Mouse (Mus musculus): Measurements from ENCODE around the gene Gm20518.

Gm20518 gene

DNA sequence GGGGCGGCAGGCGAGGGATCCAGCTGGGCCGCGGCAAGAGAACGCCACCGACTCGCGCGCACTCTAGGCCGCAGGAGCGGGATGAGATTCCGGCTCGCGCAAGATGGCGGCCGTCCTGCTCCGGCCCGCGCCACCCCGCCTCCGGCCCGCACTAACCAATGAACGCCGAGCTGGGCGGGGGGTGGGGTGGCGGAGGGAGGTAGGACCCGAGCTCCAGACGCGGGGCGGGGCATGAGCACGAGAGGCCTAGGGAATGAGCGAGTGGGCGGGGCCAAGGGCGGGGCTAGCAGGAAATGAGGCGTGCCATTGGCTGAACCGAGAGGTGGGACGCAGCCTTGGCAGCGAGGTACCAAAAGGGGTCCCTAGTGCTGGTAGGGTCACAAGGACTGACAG, at the start of gene Gm20518:
Gene Gm20518, minus strand, starts transcription at position 105 of the 393 bp plus-strand sequence.
- in situ Hi-C loops (cut with MboI, MseI): no loop called here

DNA sequence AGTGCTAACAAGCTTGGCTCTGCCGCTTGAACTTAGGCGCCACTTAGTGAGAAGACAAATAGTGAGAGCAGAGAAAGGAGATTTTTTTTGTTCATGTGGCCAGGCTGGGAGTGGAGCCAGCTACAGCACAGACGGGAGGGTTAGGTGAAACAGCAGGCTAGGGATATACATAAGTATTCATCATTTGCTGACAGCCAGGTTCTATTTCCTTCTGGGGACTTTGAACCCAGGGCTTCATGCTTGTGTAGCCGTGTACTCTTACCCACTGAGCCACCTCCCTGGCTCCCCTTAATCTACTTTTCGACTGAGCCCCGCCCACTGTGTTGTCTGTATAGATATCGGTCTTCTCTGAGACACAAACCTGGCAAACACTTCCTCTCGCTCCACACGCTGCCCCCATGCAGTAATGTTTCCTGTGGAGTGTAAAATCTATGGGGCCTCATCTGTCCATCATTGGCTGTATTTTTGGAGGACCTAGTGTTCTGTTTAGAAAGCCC, 47.8 kb upstream of the Gm20518 start:
- in situ Hi-C loops (cut with MboI, MseI): no loop called here

DNA sequence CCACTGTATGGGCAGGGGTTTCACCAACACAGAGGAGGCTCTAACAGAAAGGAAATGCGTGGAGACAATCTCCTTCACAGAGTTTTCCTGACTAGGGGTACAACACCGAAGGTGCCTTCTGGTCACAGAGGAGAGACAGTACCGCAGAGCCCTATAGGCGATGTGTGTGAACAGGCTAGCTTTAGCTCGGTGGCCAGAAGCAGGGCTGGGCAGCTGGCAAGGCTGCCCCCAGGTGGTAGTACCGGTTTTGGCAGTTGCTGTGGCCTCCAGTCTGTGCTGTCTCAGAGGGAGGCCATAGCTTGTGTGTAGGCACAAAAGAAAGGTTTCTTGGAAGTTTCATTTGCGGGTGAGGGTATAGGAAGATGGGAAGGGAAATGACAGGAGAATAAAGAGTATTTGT, 47.4 kb upstream of the Gm20518 start:
- in situ Hi-C loops (cut with MboI, MseI): no loop called here

DNA sequence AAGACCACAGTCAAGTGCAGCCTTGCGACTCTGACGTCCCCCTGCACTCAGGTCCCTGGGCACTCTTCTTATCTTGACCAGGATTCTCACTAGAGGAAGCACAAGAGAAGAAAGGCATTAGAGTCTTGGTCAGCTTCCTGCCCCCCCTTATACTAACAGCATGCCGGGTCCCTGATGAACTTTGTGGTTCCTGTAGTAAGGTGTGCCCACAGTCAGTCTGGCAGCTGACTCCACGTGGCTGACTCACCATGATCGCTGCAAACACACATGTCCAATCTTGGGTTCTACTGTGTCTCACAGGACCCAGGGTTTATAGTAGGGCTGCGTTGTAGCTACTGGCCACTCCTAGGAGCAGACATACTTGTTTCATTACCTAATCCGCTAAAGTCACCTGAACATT, 46.7 kb upstream of the Gm20518 start:
- in situ Hi-C loops (cut with MboI, MseI): no loop called here

DNA sequence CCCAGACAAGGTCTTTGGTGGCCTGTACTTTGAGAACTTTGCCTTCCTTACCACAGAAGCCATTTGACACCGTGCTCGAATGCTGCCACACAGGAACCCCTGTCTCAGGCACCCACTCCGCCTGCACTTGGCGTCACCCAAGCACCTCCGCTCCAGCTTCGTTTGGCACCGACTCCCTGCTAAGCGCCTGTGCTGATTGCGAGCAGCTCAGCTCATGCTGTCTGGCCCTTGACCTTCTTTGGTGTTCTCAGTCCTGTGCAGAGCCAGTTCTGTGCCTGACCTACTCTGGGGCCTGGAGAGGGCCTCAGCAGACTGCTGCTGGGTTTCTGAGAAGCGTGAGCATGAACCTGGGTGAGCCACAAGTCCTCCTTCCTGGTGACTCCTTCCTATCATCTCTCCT, 45.3 kb upstream of the Gm20518 start:
- in situ Hi-C loops (cut with MboI, MseI): no loop called here

DNA sequence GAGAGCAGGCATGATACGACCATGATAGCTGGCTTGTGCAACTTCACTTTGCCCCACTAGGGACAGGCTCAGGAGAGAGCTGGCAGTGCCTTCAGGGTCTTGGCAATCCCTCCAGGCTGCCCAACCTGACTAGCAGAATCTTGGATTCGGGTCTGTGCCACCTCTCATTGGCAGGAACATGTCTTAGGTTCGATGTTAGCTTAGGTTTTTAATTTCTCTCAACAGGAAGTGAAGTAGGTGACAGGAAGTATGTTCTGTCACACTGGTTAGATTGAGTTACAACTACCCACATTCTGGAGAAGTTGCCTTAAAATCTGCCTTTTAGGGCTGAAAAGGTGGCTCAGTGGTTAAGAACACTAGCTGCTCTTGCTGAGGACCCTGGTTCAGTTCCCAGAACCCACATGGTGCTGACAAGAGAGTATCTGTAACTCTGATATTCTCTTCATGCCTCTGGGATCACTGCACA, 43.0 kb upstream of the Gm20518 start:
- in situ Hi-C loops (cut with MboI, MseI): no loop called here

DNA sequence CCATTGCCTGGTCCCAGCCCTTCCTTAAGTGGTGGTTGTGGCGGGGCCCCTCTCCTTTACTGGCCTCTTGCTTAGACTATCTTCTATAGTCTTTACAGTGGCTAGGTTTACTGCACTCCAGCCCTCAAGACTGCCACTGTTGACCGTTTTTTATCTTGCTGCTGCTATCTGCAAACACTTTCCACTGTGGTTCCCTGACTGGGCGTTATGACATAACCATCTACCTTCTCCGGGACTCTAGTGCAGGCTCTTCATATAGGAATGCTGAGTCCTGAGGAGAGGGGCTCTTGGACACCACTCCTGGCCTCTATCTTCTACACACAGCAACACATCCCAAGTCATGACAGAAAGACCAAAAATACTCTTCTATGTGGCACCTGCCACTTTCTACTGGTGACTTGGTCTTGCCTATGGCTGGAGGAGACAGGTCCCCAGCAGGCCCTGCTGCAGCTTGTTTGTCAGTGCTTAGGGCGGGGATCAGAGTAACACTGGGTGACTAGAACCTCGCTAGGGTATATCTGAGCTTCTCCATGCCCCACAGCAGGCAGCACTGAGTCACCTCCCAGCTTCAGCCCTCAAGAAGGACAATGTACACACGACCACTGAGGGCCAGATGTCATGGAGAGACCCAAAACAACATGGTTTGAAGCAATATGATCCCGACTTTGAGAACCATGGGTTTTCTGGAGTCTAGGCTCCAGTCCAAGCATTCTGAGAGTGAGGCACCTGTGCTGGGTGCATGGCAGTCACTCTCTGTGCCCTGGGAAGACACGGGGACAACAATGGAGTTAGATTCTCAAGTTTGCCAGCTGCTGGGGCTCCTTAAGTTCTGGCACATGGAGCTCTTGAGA, 42.3 kb upstream of the Gm20518 start:
- in situ Hi-C loops (cut with MboI, MseI): no loop called here

DNA sequence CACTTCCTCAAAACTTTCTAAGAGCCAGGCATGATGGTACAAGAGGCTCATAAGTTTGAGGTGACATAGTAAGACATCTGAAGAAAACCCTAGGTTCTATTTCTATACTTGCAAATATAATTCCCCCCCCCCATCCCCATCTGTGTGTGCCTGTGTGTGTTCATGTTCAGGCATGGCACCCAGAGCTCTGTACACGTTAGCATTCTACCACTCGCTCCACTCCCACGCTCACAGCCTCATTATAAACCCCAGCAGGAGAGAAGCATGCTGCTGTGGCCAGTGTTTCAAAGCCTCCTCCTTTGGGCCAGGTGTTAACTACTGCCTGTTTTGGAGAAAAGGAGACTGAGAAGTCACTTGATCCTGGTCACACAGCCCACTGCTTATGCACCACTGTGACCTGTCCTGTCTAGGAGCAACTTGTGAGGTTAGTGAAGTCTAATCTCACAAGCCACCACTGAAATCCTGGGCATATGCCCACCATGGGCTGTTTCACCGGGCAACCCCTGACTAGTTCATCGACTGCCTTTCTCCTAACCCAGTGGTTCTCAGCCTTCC, 40.5 kb upstream of the Gm20518 start:
- in situ Hi-C loops (cut with MboI, MseI): no loop called here

DNA sequence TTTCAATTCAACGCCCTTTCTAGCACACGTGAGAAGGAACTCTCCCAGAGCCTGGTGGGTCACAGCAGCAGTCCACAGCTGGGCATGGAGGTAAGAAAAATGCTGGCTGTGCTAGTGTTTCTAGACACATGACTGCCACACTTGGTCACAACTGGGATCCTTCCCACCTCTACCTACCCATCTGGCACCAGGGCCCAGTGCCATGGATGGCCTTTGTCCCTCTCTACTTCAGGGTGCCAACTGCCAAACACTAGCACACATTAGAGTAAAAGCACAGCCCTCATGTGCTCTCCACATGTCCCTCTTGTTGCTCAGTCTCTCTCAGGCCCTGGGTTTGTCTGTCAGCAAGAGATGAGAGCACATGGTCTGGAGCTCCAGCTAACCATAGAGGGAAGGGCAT, 38.2 kb upstream of the Gm20518 start:
- in situ Hi-C loops (cut with MboI, MseI): no loop called here

DNA sequence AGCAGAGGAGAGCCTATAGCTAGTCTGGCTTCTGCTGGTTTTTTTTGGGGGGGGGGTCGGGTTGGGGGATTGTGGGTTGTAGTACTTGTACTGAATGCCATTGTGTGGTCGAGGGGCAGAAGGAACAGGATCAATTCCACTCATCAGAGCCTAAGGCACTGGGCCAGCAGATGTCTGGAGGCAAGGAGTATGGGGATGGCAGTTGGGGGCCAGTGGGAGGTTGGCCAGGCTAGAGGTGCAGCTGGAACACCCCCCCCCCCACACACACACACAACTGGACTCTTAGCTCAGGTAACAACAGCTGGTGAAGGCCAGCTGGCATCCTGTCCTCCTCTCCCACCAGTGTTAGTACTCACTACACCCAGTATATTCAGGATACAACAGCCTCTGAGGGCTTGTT, 37.7 kb upstream of the Gm20518 start:
- in situ Hi-C loops (cut with MboI, MseI): no loop called here

DNA sequence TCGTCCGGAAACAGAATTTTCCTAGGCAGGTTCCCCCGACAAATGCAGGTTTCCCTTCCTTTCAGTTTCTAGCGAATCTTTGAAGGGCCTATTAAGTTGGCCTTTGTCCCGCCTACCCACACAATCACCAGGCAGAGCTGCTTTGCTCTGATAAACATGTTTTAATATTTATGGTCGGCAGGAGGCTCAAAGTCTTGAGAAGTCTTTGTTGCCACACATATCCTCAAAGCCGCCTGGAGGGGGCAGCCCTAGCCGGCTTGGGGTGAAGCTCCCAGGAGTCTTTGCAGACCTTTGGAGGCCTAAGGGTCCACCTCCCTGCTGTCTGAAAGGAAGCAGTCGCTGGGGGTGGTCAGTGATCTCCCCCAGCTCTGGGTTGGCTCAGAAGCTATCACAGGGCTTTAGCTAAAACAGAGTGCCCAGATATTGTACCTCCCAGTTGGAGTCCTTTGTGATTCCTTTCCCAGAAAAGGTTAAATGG, 37.2 kb upstream of the Gm20518 start:
- in situ Hi-C loops (cut with MboI, MseI): no loop called here

DNA sequence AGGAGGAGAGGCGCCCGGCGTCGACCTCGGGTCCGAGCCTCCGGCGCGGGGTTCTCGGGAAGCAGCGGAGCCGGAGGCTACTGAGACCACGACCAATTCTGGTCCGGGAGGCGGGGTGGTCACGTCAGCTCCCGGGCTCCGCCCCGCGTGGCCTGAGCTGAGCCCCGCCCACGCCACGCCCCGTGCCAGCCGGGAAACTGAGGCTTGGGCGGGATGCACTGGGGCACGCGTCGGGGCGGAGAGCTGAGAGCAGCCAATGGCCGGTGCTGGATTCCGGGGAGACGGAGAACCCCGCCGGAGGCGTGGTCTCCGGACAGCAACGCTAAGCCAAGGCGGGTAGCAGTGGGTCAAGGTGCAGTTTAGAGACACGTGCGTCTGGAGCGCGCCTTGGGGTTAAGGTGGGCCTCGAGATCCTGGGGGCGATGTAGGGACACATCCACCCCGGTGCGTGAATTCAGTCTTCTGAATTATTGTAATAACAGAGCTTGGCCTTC, 36.7 kb upstream of the Gm20518 start, which contains the start of gene Slc25a1:
Gene Slc25a1, minus strand, starts transcription at position 133 of the 494 bp plus-strand sequence.
- in situ Hi-C loops (cut with MboI, MseI): no loop called here

DNA sequence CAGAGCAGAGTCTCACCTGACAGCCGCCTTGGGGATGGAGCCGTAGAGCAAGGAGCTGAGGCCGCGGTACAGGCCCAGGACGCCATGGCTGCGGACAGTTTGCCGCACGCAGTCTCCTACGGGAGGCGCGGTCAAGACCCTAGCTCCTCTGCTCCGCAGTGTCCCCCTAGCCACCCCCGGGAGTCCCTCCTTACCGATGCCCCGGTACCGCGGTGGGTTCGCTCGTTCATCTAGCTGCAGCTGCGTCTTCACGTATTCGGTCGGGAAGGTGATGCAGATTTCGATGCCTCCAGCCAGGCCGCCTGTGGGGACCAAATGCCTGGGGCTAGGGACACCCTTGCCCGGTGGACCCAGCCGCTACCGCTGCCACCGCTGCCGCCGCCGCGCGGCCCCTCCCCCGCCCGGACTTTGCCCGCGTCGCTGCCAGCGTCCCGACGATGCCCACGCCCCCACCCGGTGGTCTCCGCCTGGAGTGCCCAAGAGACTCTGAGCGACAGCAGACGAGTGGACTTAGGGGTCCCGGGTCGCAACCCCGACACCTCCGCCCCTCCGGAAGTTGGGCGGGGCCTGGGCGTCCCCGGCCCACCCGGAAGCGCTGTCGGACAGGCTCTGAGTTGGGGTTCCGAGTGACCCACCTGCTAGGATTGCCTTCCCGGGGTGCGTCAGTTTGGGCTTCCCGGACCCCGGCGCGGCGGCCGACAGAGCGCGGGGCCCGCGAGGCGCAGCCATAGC, 36.0 kb upstream of the Gm20518 start:
- in situ Hi-C loops (cut with MboI, MseI): no loop called here

DNA sequence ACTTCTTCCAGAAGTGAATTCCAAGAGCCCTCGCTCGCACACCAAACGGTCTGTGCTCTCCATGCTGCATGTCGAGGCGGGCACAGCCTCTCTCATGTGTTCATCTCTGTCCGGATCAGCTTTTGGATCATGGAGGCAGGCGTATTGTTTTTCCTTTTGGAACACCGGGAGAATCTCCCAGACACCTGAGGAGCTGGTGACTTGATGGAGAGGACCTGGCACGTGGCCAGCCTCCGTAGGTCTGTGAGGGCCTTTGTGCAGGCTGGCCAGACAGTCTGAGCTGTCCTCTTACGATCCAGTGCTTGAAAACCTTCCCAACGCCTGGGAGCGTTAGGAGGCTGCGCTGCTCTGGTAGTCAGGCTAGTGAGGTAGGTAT, 30.7 kb upstream of the Gm20518 start:
- in situ Hi-C loops (cut with MboI, MseI): no loop called here

DNA sequence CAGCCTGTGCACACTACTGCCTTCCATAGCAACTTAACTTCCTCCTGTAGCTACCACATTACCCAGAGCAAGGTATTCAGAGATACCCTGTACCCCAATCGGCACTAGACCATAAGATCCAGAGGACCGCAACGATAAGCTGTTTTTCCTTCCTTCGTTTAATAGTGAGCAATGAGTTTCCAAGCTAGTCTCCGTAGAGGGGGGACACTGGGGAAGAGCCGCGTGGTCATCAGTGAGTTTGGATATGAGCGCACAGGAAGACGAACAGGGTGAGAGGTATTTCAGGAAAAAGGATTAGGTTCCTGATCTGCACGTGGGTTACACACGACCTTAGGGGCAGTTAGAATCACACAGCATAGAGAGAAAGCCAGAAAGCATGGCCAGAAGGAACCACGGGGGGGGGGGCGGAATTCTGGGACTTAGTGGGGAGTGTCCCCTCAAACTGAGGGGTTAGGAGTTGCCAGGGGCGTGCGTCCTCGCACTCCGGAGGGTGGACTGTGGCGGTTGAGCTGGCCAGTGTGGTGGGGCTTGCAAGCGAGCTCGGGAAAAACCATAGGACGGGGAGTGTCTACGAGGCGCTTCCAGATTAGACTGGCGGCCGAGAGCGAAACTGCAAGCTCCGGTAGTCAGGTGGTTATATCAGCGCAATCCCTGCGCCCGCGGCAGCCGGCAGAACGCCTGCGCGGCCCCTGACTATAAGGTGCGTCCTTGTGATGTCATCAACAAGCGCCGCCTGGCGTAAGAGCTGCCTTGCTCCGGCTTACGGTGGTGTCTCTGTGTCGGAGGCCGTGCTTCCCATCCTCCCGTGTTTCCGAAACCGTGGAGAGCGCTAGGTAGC, 30.1 kb upstream of the Gm20518 start:
- in situ Hi-C loops (cut with MboI, MseI): no loop called here

DNA sequence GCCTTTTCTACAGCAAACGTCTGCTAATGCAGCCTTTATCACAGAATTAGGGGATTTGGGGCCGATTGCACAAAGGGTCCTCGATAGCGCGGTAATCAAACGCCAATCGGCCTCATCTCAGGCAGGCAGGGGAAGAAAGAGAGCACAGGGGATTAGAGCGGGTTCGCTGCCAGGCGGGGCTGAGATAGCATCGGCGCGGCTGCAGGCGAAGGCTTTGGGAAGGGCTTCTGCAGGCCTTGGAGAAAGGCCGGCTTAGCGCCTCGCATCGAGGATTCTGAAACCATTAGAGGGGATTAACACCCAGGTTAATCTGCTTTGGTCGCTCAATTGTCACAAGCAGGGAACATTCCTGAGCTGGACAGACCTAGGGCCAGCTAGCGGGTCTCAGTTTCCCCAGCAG, 29.1 kb upstream of the Gm20518 start:
- in situ Hi-C loops (cut with MboI, MseI): no loop called here

DNA sequence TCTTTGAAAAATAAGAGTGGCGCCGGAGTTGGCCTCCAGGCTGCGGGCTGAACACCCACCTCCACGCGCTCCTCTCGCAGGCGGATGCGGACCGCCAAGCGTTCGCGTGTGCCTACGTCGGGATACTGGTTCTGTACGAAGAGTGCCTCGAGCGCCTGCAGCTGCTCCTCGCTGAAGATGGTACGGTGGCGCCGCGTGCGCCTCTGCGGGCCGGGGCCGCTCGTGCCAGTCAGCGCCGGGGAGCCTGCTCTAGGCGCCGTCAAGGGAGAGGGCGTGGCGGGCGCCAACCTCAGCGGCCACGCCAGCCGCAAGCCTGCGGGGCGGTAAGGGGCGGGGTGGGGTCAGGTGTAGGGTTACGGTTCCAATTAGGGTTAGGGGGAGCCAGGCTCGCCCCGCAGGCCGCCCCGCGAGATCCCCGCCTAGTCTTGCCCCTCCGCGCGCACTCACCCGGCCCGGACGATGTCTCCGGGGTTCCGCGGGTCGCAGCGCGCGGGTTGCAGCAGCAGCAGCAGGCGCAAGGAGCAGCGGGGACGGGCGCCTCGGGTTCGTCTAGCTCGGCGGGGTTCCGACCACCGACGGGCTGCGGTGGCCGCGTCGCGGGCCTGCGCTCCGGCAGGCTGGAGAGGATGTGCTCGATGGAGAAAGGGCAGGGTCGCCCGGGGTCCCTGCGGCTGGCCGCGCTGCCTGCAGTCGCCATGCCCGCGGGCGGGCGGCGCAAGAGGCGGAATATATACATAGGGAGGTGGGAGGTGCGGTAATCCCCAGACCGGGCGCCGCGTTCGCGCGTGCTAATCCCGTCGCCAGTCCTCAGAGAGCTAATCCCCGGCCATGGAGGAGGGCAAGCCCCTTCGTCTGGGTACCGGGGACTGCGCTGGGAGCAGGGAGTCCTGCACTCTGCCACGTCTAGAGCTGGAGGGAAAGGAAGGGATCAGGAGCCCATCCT, 23.1 kb upstream of the Gm20518 start, which contains the start of gene Gsc2:
Gene Gsc2, minus strand, starts transcription at position 753 of the 943 bp plus-strand sequence.
- in situ Hi-C loops (cut with MboI, MseI): loop anchor here (10.0 kb wide), 1 partner anchor 890 kb away; no protein-coding TSS in a partner anchor

DNA sequence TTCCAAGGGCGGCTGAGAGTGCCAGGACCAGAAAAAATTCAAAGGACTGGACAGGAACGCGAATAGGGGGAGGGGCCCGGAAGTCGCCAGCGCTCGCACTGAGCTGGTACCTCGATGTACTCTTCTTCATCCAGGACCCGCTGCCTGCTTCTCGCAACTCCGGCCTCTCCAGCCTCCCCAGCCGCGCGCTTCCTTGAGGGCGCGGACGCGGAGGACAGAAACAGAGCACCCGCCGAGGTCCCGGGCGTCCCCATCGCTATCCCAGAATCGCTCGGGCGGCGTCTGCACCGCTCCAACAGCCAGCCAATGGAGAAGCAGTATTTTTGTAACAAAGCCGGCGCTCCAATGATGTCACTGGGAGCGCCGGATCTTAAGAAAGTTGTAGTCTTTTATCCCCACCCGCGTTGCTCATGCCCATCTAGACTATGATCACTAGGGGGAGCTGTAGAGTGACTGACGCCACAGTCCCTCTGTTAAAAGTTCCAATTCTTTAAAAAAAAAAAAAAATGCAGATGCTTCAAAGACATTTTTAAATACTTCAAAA, 19.7 kb upstream of the Gm20518 start, which contains the start of gene Ess2:
Gene Ess2, minus strand, starts transcription at position 297 of the 544 bp plus-strand sequence.
- in situ Hi-C loops (cut with MboI, MseI): loop anchor here (10.0 kb wide), 1 partner anchor 886 kb away; no protein-coding TSS in a partner anchor

DNA sequence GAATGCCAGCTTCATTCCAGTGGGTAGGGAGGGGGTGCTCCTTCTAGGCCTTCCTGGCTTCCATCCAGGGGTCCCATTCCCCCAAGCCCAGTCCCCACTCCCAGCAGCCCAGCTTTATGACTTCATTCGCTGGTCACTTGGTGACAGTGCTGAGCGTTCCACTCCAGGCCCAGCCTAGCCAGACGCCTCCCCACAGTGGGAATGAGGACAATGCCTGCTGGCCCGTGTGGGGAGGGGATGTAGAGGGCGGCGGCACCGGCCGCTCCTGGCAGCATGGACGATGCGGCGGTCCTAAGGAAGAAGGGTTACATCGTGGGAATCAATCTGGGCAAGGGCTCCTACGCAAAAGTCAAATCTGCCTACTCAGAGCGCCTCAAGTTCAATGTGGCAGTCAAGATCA, 7.0 kb upstream of the Gm20518 start, which contains the start of the genes Dgcr2 and Tssk2:
Gene Dgcr2, minus strand, starts transcription at position 101 of the 400 bp plus-strand sequence.
Gene Tssk2, plus strand, starts transcription at position 176 of the 400 bp plus-strand sequence.
- in situ Hi-C loops (cut with MboI, MseI): no loop called here
